Mouse (Mus musculus) spleen, adult 18-20 months (tissue): ENCODE data around the gene Polm.
"Not testable (repeated sequence)": the region's sequence is repeated elsewhere in the genome, so short reads cannot be mapped to it uniquely, and the experiment has no call there.

Experiments
- DNase-seq, 2 experiments: peaks; one replicate each; pipeline ENCODE4 v3.0.0; 2022; ENCODE audit warnings: mixed read lengths in 2 of 2

Gene Polm

DNA sequence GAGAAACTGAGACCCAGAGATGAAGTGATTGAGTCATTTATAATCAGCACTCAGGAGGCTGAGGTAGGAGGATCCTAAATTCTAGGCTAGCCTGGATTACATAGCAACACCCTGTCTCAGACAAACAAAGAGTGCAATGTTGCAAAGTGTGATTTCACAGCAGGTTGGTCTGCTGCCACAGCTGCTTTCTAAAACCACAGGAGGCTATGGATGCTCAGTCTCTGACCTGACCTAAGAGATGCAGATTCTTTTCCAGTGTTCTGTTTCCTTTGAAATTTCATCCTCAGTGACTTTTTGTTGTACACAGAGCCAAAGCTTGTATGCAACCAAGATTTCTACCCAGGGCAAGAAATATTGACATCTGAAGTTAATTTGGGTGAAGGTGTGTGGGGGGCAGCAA lies 17.7 kb upstream of the Polm start:
- DNase-seq: no peak

DNA sequence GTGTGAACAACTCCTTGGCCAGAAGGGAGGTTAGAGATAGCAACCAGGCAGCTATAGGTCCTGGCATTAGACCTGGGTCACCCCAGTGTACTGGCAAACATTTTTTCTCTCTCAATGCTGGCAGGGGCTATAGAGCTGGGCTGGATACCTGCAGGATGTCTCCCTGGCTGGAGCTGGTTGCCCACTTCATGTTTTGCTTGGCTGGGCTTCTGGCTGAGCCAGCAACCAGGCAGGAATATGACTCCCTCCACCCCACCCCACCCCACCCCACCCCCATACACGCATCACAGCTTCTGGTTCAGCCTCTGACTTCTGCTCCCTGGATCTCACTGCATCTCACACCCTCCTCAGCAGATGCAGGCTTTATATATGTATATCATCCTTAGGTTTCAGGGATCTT lies 14.5 kb upstream of the Polm start:
- DNase-seq: no peak

GRCm38 (mm10) chr11:5851021-5851736 lies 13.4 kb upstream of the Polm start:
- no peak for DNase-seq

- DNase-seq: no peak
These were observed 12.6 kb upstream of the Polm start for GRCm38 (mm10) chr11:5850452-5850851.

- no peak for DNase-seq
These were observed 11.5 kb upstream of the Polm start for GRCm38 (mm10) chr11:5849316-5849715.

DNA sequence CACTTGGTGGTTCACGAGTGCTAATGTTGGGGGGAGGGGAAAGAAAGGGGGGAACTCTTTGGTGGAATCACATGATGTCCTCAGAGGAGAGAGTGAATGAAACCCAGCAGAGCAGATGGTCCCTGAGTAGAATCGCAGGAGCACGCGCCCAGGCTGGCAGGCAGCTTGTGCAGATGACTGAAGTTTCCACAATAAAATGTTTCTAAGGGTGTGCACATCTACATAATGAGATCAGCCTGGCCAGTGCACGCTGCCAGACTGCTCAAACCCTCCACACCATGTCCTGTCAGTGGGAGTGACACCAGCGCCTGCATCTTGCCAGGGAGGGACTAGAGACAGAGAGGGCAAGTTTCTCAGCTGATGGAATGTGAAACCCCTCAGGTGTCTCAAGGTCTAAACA lies 10.9 kb upstream of the Polm start:
- no peak for DNase-seq

DNA sequence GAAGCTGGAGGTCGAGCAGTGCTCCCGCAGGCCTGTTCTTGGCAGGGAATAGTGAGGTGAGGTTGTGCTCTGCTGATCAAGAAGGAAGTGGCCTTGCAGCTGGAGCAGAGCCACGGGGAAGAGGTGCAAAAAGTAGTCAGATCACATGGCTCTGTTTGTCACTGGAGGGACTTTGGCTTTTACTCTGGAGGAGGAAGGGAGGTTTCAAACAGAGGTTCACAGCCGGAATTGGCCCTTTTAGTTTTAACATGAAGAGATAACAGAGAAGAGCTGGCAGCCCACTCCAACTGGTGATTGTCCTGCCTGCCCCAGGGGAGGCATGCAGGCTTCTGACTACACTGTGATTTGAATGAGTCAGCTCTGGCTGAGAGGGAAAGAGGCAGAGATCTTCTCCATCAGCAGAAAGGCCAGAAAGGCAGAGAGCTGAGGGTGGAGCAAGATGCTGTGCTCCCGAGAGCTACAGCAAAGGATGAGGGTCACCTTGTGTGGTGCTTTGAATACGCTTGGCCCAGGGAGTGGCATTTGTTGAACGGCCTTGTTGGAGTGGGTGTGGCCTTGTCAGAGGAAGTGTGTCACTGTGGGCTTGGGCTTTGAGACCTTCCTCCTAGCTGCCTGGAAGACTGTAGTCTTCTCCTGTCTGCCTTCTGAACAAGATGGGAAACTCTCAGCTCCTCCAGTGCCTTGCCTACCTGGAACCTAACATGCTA lies 9.0 kb upstream of the Polm start:
- DNase-seq: no peak

- no peak for DNase-seq
These were observed 5.3 kb upstream of the Polm start for GRCm38 (mm10) chr11:5843131-5843530.

GRCm38 (mm10) chr11:5841751-5842150 lies 3.9 kb upstream of the Polm start:
- DNase-seq: no peak

- DNase-seq: no peak
These were observed 2.5 kb upstream of the Polm start for GRCm38 (mm10) chr11:5840346-5840745.

DNA sequence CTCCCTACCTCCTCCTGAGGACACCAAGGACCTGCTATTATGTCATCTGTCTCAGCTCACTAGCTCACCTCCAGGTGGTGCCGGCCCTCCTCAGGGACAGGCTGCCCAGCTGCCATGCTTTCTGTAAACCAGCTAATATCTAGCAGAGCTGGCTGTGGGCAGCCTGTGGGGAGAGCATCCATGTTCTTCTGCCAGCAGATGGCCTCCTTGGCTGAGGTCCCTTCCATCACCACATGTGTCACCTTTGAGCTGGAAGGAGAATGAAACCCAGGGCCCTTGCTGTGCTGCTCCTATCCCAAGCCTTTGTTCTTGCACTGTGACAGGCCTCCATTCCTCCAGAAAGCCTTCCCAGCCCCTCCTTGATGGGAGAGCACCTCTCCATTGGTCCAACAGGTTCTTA lies 1.7 kb downstream of the Polm start:
- peak in 1 of 2 experiments; percentile 13 for DNase-seq

DNA sequence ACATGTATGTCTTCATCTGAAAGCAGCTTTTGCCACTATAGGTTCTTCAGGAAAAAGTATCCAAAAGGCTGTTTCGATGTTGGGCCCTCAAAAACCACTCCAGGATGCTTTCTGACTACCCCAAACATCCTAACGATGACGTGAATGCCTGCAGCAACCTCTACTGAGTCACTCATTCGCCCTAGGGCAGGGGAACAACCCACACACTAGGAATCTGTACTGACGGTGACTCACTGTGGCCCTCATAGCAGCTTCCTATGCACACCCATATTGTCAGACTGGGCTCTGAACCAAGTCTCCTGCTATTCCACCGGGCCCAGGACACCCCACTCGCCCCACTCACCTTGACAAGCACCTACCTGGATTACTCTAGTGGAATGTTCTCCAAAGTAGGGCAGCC lies 2.8 kb downstream of the Polm start:
- no peak for DNase-seq

DNA sequence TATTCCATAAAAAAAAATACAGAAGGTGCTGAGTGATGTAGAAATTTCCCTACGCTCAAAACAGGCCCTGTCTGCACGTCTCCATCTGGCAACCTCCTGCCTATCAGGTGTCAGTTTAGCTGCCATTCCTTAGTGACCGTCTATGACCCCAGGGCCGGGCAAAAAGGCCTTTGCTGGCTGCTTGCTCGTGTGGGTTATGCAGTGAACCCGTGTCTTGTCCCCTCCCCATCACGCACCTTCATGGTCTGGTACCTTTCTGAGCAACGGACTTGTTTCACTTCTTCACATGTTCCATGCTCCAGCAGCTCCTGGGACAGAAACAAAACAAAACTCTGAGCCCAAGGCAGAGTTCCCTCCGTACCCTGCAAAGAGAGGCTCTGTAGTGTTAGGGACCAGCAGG lies 3.3 kb downstream of the Polm start:
- DNase-seq: no peak

DNA sequence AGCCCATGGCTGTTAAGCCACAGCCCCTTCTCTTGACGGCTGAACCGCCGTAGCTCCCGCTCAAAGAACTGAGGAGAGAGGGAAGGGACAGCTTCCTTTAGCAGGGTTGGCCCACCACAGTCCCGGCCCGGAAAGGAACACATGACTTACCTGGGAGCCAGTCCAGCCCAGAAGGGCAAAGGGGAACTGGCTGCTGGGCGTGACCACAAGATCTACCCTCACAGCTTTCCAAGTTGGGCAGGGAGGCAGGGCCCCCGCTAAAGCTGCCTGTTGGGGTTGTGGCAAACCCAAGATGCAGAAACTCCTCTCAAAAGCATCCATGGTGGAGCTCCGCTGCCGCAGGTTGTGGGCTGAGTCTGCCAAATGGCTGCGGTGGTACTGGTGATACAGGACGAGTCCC lies 8.5 kb downstream of the Polm start:
- peak in 1 of 2 experiments; percentile 16 for DNase-seq

DNA sequence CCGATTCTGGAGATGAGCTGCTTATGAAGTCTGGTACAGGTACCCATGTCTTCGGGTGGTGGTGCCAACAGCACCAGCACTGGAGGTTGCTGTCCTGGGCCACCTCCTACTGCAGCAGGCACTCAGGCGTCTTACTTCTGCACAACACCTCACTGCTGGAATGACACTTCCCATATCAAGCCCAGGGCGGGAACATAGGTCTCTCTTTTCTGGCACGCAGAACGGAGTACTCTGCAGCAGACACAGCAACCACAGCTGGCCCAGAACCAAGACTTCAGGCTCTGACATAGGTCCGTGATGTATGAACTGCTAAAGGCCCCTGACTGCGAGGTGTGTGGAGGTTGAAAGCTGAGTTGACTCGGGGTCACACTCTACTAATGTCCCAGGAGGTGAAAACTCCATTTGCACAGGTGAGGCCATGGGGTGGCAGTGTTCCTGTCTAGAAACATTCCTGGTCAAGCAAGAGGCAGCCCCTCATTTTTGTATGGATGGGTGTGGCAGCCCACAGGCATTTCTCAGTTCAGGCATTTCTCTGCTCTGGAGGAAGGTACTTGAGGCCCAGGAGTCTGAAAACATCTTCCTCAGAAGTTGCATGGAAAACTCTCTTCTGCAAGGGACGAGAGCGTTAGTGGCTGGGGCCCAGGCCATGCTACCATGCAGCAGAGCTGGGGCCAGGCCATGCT lies 9.2 kb downstream of the Polm start:
- DNase-seq: no peak

DNA sequence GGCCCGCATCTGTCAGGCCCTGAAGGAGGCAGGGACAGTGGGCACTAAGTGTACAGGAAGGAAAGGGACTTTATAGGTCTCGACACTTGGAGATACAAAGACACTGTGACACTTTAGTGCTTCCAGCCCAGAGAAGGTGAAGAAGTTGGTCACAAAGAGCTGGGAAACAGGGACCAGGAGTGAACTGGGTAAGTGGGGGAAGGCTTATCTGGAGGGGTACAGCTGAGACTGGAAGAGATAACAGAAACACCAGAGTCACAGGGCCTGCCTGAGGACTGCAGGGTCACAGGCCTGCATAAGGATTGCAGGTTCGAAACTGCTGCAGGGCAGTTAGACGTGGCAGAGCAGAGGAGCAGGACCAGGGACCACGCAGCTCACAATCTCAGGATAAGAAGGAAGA lies 9.9 kb downstream of the Polm start:
- DNase-seq: no peak

GRCm38 (mm10) chr11:5825432-5825831 lies 12.4 kb downstream of the Polm start:
- DNase-seq: no peak

DNA sequence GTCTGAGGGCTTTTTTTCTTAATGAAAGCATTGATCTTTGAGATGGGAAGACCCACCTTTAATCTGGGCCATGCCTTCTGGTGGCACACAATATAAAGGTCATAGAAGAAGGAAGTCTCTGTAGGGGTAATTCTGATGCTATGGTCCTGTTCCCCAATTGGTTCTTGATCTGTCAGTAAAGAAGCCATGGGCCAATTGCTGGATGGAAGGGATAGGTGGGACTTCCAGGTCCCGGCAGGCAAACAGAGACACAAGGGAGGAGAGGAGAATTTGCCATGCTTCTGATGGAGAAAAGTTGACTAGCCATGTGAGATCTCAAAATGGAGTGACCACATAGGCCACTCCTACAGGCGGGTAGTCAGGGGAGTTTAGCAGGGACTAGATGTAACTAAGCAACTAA lies 18.6 kb downstream of the Polm start:
- no peak for DNase-seq

GRCm38 (mm10) chr11:5813381-5813780 lies 24.4 kb downstream of the Polm start:
- DNase-seq: no peak

DNA sequence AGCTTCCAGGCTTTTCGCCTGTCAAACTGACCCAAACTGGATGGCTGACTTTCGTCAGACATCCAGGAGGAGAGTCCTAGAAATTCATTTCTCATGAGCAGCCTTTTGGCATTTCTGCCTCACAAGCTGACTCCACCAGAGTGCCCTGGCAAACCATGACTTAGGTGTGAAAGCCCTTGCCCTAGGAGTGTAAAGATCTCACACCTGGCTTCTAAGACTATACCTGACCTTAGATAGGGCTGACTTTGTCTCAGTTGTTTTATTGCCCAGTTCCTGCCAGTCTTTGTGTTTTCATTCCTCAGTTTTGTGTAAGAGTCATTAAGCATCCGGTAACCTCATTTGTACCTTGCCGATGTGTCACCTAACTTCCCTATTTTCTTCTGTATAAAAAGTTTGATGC lies 28.3 kb downstream of the Polm start:
- not testable (repeated sequence) for DNase-seq

GRCm38 (mm10) chr11:5807956-5808355 lies 29.9 kb downstream of the Polm start:
- no peak for DNase-seq

GRCm38 (mm10) chr11:5805711-5806110 lies 32.1 kb downstream of the Polm start:
- no peak for DNase-seq

DNA sequence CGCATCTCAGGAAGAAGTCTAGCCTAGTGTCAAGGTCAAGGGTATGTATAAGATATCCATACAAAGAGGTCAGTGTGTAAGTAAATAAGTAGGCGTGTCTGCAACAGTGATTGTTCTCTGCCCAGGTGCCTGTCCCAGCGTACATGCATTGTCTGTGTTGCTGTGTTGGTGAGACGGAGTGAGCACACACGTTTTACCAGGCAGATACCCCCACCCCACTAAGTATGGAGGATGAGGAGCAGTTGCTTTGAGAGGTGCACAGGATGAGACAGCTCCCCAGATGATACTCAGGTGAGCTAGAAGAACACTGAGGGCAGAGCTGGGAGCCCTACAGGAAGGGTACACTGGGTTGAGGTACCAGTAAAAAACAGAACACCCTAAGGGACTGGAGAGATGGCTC lies 33.6 kb downstream of the Polm start:
- DNase-seq: no peak

GRCm38 (mm10) chr11:5803551-5803981 lies 34.2 kb downstream of the Polm start, which contains the start of gene Pgam2:
Gene Pgam2 (minus strand): TSS chr11:5803733.
- DNase-seq: no peak
